Mouse (Mus musculus): ENCODE measurements around the gene Cd99l2.

Gene Cd99l2

DNA sequence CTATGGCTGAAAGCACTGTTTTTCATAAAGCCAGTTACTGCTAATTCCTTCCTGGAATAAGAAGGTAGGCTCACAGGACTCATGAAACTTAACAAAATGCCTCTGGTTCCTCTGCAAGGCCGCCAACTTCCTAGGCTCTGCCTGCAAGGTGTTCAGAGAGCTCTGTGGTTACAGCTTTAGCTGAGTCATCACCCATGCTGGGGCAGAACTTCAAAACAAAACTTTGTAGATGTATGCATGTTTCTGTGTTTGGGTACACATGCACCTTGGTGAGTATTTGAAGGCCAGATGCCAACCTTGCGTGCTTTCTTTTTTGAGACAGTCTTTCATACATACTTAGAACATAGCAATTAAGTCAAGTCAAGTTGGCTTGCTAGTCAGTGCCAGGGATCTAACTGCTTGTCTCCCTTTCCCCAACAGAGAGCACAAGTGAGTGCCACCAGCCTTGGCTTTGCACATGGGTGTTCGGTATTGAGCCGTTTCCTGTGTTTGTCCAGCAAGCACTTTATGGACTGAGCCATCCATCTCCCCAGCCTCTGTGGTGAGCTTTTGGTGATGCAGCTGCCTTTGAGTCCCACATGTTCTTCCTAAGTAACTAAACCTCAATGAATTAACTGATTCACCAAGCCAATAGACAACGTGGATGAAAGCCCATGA is 23.9 kb downstream of the Cd99l2 start:
- DNase-seq (ENCODE audit: inconsistent age in 2 of 2, low spot score in 1 of 2): peak in 1 of 2 experiments; percentile 47

DNA sequence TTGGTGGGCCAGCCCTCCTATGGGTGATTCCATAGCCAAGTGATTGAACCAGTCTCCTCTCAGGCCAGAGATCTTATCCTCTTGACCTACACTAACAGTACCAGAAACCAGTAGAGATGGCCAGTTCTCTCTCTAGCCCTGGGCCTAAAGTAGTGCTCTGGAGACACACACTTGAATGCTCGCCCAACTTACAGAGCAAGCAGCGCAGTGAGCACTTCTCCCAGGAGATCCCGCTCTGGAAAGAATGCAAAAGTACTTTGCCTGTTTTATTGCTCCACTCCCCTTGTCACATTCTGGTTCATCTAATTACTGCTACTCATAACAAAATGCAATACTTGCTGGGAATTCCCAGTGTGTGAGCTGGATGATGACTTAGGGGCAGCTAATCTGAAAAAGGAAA is 25.2 kb downstream of the Cd99l2 start:
- DNase-seq (ENCODE audit: inconsistent age in 2 of 2, low spot score in 1 of 2): no peak

DNA sequence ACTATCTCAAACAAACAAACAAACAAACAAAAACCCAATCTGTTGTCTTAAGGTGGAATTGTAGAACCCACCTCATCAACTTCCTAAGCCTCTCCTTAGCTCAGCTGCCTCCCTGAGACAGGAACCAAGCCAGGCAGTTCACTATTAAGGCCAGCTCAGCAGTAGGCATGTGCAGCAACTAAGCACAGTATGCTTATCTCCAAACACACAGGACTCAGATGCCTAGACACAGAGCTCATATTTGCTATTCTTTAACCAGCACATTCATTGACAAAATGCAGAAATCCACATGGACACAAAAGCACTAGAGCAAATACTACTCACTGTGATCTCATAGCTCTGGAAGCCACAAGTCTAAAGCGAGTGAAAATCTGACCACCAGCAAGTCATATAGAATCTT is 27.2 kb downstream of the Cd99l2 start:
- no peak for DNase-seq (ENCODE audit: inconsistent age in 2 of 2, low spot score in 1 of 2)

DNA sequence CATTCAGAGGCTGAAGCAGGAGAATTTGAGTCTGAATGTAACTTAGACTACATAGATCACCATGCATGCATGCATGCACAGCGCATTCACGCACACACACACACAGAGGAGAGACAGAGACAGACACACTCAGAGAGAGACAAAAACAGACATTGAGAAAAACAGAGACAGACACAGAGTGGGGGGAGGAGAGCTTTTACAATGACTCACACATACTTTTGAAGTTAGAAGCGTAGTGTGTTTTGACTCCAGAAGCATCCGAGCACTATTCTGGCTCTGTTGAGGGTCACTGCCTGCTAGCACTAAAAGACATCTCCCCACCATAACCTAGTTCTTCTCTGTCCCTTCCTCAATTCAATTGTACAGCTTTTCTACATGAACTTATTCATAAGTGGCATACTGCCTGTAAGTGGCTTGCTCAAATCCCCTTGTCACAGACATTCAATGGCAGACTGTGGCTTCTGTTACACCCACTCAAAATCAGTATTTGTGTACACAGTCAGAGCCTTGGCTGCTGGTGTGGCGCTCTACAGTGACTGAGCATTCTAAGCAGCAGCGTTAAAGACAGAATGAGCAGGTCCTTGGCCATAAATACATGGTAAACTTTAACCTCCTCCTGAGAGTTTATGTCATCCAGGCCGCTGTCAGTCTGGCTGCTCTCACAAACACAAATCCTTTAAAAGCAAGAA is 28.4 kb downstream of the Cd99l2 start:
- peak; percentile 20 to 56 for DNase-seq (ENCODE audit: inconsistent age in 2 of 2, low spot score in 1 of 2)

DNA sequence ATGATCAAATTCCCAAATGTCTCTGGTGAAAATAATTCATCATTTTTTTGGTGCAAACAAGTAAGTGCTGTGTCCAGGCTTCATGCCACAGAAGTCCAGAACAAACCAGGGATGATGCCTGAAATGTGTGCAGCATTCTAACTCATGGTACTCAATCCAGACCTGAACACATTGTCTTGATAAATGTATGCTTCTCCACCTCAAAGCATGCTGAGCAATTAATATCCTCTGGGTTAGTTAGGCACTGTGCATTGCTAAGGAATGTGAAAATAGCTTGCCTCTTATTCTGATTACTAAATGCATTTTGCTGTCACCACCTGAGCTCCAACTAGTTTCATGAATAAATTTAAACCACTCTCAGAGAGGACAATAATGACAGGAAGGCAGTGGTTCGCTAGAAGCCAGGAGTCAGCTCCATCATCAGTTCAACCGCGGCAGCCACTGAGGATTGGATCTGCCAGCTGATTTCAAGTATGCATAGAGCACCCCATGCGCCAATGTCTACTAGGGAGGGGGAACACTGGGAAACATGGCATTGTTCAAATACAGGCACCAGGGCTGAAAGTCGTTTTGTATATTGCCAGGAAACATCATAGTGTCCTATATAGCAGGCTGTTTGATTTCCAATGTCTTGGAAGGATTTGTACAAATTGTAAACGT is 36.4 kb downstream of the Cd99l2 start:
- DNase-seq (ENCODE audit: inconsistent age in 2 of 2, low spot score in 1 of 2): no peak

DNA sequence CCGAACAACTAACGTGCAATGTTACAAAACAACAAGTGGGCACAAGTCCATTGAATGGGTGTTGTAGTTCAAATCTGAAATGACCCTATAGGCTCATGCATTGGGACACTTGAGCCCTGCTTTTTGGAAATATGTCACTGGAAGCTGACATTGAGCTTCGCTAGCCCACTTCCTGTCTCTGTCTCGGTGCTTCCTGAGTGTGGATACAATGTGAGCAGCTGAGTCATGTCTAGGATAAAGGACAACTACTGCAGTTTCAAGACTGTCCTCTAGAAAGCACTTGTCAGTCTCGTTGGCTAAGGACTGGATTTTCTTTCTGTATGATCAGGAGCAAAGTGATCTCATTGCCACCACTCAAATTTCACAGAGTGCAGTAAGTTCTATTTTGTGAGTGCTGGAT is 49.7 kb downstream of the Cd99l2 start:
- DNase-seq (ENCODE audit: inconsistent age in 2 of 2, low spot score in 1 of 2): no peak

DNA sequence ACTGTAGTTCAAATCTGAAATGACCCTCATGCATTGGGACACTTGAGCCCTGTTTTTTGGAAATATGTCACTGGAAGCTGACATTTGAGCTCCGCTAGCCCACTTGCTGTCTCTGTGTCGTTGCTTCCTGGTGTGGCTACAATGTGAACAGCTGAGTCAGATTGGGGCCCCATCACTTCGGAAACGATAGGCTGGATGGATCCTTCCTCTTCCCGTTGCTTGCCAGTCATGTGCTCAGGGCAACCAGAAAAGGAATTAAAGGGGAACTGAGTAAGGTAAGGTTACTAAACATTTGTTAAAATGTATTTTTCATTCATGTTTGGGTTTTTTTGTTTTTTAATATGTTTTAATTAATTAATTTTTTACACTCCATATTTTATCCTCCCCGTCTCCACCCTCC is 53.2 kb downstream of the Cd99l2 start:
- no peak for DNase-seq (ENCODE audit: inconsistent age in 2 of 2, low spot score in 1 of 2)

DNA sequence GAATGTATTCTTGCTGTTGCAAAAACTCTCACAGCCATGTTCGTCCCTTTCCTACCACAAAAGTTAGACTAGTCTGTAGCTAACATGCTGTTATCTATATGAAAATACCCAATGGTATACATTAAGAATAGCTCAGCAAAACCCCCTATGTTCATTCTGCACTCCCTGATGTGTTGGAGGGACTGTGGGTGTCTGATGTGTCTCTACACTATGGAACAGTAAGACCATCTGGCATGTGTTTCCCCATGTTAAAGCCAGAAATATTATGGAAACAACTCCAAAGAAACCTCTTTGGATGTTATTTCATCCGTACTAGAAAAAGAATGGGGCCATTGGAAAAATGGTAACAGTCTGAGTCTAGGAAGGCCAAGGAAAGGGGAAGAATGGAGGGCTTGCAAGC is 57.1 kb downstream of the Cd99l2 start:
- no peak for DNase-seq (ENCODE audit: inconsistent age in 2 of 2, low spot score in 1 of 2)

DNA sequence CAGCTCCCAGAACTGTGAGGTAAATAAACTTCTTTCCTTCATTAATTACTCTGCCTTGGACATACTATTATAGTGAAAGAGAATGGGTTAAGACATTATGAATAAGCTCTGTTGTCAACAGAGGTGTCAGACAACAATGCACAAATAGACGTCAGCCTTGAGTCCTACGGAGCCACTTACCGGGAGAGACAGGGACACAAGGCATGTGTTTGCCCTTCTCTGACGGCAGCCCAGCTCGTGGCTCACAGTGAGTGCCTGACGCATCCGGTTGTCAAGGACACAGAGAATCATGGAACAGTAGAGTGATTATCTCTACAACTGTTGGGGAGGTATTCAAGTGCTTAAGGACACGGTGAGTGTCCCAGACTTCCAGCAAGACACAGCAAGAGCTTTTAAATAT is 57.8 kb downstream of the Cd99l2 start:
- DNase-seq (ENCODE audit: inconsistent age in 2 of 2, low spot score in 1 of 2): peak; percentile 72 to 81

DNA sequence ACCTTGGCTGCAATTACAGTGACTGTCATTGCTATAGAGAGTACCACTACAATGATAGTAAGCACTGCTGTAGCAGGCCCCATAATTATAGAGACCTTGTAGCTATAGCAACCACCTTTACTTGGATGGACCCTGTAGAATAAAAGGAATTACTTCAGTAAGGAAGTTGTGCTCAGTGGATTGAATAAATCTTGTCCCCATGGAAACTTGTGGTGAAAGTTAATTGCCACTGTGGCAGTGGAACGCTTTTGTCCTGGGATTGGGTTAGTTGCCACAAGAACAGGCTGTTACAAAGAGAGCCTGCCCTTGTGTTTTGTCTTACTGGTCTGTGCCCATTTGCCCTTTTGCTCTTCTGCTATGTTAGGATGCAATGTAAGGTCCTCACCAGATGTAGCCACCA is 58.2 kb downstream of the Cd99l2 start:
- DNase-seq (ENCODE audit: inconsistent age in 2 of 2, low spot score in 1 of 2): no peak

DNA sequence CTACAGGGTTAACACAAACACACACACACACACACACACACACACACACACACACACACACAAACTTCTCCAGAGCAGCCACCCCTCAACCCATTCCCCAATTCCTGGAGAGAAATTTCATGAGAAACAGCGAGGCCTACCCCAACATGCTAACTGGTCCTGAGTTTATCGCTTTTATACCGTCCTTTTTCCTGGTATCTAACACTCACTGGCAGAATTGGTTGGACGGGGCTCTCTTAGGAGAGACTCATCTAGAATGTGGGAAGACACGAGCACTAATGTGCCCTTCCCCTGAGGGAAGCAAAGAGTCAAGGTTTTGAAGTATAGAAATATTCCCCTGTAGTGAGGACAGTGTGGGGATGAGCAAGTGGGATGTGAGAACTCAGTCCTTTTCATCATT is 61.7 kb downstream of the Cd99l2 start:
- no peak for DNase-seq (ENCODE audit: inconsistent age in 2 of 2, low spot score in 1 of 2)

DNA sequence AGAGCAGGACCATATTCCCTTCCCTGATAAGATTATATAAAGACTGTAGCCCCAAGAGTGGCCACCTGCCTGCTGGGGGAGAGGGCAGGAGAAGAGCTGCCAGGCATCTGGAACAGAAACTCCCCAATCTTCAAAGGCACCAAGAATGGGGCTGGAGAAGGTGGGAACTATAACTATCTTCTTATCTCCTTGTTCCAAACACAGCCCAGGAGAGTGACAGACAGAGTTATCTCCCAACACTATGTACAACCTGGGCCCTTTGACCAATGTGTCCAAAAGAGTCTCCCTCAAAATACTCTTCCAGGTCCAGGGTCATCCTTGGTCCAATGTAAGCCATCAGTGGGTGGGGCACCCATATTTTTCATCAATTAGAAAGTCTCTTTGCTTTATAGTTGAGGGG is 65.2 kb downstream of the Cd99l2 start:
- DNase-seq (ENCODE audit: inconsistent age in 2 of 2, low spot score in 1 of 2): no peak

DNA sequence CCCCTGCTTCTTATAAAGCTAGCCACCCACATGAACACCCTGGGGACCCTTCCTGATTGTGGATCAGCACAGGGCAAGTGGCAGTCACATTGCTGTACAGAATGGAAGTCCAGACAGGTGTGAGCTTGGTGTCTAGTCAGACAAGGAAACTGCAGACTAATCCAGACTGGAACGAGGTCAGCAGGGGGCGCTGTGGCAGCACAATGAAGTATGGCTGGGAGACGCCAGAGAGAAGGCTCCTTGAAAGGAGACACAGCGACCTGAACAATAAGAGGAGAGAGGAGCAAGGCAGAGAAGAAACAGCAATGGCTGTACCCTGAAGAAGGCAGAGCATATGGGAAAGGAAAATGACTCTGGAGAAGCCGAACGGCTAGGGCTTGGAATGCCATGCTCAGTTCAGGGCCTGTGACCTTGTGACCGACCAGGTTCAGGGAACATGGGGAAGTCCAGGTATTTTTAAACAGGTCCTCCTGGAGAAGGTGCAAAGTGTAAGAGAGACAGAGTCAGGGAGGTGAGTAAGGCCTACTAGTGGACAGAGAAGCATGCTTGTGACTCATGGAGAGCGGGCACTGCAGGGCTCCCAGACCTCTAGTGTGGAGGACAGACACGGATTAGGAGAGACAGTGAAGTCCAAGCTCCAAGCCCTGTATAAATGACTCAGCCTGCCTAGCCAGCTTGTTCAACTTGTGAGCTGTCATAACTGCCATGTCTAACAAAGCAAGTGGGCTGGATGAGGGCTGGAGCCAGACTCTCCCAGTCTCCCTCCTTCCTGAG is 66.7 kb downstream of the Cd99l2 start:
- peak; percentile 77 to 94 for DNase-seq (ENCODE audit: inconsistent age in 2 of 2, low spot score in 1 of 2)

DNA sequence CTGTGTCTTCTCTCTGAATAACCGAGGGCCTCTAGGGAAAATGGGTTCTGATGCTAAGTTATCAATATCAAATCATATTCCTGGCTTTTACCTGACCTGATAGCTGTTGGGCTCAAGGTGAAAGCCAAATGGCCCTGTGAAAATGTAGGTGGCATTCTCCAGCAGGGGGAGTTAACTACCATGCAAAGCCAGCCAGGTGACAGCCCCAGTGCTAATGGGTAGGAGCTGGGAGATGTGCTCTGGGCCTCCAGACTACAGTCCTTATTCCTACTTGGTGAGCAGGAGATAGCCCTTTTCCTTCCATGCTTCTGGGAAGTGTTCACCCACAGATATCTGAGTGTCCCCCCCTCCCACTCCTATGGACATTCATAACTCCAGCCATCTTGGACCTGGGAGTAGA is 67.8 kb downstream of the Cd99l2 start:
- DNase-seq (ENCODE audit: inconsistent age in 2 of 2, low spot score in 1 of 2): no peak

DNA sequence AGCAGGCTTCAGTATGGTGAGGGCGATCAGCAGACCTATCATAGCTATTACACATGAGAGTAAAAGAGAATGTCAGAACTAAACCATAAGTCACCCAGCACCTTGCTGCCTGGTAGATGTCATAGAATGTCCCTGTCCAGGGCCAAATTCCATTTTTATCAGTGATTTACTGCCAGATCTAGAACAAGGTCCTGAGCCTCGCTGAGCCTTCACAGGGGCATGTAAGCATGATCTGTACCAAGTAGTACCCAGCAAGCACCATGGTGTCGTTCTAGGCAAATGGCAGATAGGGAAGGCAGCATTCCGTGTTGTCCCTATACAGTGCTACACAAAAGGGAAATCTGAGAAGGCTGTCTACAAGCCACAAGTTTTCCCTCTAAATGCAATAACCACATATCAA is 79.0 kb downstream of the Cd99l2 start:
- DNase-seq (ENCODE audit: inconsistent age in 2 of 2, low spot score in 1 of 2): peak; percentile 49 to 81

DNA sequence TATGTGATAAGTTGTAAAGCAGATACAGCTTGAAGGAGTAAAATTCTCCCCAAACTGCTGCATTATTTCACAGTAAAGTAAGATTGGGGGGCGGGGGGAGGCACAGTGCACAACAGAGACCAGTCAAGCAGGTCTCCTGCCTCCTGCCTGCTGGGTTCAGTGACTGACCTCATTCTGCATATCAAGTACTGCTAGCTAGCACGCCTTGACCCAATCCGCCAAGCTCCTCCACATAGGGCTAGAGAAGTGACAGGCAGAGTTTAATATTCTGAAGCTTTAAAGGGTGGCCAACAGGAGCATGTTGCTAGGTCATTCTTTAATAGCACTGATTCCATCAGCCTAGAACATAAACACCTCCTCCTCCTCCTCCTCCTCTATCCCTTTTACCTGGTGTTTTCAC is 79.9 kb downstream of the Cd99l2 start:
- DNase-seq (ENCODE audit: inconsistent age in 2 of 2, low spot score in 1 of 2): peak; percentile 14 to 60

DNA sequence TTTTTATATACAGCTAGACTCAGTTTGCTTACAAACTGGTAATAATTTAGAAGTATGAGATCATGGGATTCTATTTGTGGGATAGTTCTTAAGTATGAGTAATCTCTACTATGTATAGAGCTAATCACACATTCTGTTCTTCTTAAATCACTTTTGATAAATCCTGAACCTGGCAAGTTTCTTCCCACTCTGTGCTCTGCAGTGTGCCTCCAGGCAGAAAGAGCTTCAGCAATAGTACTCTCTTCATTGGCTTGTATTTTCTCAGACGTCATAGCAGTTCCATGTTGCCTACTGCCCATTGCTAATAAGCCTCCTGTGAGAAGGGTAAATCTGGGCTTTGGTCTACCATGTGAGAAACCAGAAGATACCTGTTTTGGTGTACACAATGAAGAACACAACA is 84.3 kb downstream of the Cd99l2 start:
- DNase-seq (ENCODE audit: inconsistent age in 2 of 2, low spot score in 1 of 2): no peak

DNA sequence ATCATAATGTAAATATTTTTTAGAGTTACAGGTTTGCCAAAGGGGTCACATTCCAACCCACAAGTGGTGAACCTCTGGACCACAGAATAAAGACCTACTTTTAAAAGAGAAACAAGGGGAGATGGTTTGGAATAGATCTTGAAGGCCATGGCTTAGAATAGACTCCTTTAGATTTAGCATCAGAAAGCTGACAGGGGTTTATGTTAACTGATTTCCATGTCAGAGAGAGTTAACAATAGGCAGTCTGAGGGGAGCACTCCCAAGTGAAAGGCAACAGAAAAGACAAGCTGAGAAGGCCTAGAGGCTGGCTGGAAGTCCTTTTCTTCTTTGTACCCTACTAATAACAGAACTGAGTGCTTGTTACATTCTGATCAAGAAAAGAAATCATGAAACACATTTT is 86.4 kb downstream of the Cd99l2 start:
- DNase-seq (ENCODE audit: inconsistent age in 2 of 2, low spot score in 1 of 2): no peak

DNA sequence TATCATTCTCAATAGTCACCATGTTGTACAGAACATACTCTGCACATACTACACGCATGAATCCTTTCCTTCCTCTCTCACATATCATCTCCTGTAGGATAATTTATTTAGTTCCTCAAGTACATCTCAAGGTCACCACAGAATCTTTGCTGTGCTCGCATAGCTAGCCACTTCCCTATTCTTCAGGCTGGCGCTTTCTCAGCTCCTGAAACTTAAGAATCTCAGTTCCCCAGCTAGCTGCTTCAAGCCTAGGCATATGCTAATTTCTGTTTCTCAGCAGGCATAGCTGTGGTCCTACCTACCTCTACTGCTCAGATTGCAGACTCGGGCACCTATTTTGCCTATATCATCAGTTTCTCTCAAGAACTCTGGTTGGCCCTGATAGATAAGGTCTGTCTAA is 96.3 kb downstream of the Cd99l2 start:
- no peak for DNase-seq (ENCODE audit: inconsistent age in 2 of 2, low spot score in 1 of 2)

DNA sequence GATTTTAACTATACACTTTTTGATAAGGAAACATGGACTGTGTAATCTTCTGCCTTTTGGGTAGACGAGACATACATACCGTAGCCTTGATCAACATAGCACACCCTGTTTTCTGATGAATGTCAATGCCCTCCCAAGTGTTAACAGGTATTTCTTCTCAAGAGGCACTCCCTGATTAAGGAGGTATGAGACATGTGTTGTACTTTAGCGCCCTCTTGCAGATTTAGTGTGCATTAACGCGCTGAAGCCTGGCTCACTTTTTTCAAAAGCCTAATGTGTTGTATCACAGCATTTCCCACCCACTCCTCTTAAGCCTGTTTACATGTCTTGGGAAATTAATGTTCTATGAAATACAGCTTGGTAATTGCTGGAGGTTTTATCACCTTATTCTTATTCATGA is 111.1 kb downstream of the Cd99l2 start:
- peak; percentile 10 to 72 for DNase-seq (ENCODE audit: inconsistent age in 2 of 2, low spot score in 1 of 2)

DNA sequence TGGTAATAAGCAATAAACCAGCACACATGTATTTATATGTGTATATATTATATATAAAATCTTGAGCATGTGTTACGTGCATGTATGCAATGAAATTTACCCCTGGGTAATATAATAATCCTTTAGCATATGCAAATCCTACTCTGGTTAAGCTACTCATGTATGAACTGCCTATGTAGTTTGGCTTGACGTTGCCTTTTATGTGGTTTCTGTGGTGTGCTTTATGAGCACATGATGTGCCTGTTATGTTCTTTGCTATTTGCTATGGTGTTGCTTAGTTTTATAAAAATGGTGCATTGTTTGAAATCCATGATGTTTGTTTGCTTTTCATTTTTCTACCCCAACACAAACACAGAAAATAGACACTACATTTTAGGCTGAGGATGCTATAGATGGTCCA is 114.2 kb downstream of the Cd99l2 start:
- DNase-seq (ENCODE audit: inconsistent age in 2 of 2, low spot score in 1 of 2): no peak

DNA sequence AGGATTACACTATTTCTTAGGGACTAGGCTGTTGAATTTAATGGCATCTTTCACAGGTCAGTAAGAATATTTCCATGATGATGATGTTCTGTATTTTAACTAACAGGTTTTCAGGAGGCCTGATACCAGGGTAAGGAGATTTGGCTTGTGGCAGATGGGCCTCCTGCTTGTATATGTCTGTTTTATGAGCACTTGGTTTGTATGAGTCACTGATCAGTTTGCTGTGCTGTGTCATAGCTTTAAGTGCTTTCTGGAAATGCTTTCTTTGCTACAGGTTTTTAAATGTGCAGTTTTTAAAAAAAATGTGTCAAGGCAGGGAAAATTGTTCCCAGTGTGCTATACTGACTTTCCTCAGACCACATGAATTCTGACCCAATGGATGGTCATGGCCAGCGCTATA is 115.9 kb downstream of the Cd99l2 start:
- no peak for DNase-seq (ENCODE audit: inconsistent age in 2 of 2, low spot score in 1 of 2)

Data from adrenal gland, adult (tissue).